ENCODE assay signal across 8 mouse cellular contexts in genomic region chr4:107737907-107738306, GRCm38 (mm10). TPM values are rescaled to one million over a fixed set of nuclear protein-coding genes. Genes with fewer than 3 reads are reported as not detected.
A peak's percentile ranks its signal among the peaks of the same experiment; 100 is the strongest.
DNase-seq lines count a peak whose midpoint lies in the region; ATAC-seq and TF ChIP-seq lines count a peak whose summit lies in the region.

No protein-coding gene starts in this region.

- ATAC-seq in heart, embryonic 14.5 days (ENCODE audit: insufficient number of reproducible peaks, insufficient read depth, low FRiP score, low read depth), result peak; percentile 46; the same call in 1 of the 2 replicates

- no peak overlapping the region for H3K27ac ChIP-seq in heart, embryonic 14.5 days (replicated peaks in 1 of 2; ENCODE audit: control insufficient read depth in 1 of 2, insufficient read depth in 1 of 2, low read depth in 2 of 2, low read length in 2 of 2)
- H3K27ac ChIP-seq in liver, adult 2 months (replicated peaks; ENCODE audit: insufficient read depth, low read depth, low read length), result no peak overlapping the region

- peaks cover 32% of the 10 kb centered on the region for H3K27me3 ChIP-seq in heart, embryonic 14.5 days (ENCODE audit: control insufficient read depth, insufficient read depth, low read length)
- no peaks in the 10 kb centered on the region for H3K27me3 ChIP-seq in liver, adult 2 months (ENCODE audit: control insufficient read depth, insufficient read depth, low read length)

- H3K9ac ChIP-seq in heart, embryonic 14.5 days (ENCODE audit: low read length), result no peak overlapping the region
- no peak overlapping the region for H3K9ac ChIP-seq in liver, adult 2 months (ENCODE audit: low read depth, low read length)

- no peaks in the 10 kb centered on the region for H3K79me2 ChIP-seq in liver, adult 2 months (ENCODE audit: control insufficient read depth, insufficient read depth, low read length)

- H3K4me3 ChIP-seq in heart, embryonic 14.5 days (ENCODE audit: control insufficient read depth in 1 of 2, insufficient read depth in 1 of 2, low read depth in 1 of 2, low read length in 2 of 2), result no peak overlapping the region
- no peak overlapping the region for H3K4me3 ChIP-seq in liver, adult 2 months (ENCODE audit: insufficient read depth, low read depth, low read length)

- TF ChIP-seq POLR2A in brain, embryonic 14.5 days (IDR thresholded peaks at IDR 0.05; ENCODE audit: borderline replicate concordance, extremely low read depth, insufficient read depth, insufficient read length, poor library complexity, severe bottlenecking), result no peak
- no peak for TF ChIP-seq POLR2A in liver, adult 2 months (IDR thresholded peaks at IDR 0.05; ENCODE audit: extremely low read depth, insufficient read depth, low read length)

- H3K4me1 ChIP-seq in heart, embryonic 14.5 days (ENCODE audit: control insufficient read depth in 2 of 2, insufficient read depth in 2 of 2, low read length in 2 of 2), result peaks cover 0 to 5% of the 10 kb centered on the region in 2 experiments; a peak in 1 of 4 replicates
- no peaks in the 10 kb centered on the region for H3K4me1 ChIP-seq in liver, adult 2 months (ENCODE audit: control insufficient read depth, insufficient read depth, low read length)

- no peaks in the 10 kb centered on the region for H3K36me3 ChIP-seq in heart, embryonic 14.5 days (ENCODE audit: control insufficient read depth, insufficient read depth, low read length)
- no peaks in the 10 kb centered on the region for H3K36me3 ChIP-seq in liver, adult 2 months (ENCODE audit: control insufficient read depth, insufficient read depth, low read length)

- no peak overlapping the region for H3K4me2 ChIP-seq in heart, embryonic 14.5 days (ENCODE audit: low read length)

- no peaks in the 10 kb centered on the region for H3K9me3 ChIP-seq in heart, embryonic 14.5 days (ENCODE audit: control insufficient read depth, low read length)

- WGBS in heart, embryonic 14.5 days, result 8% methylated on average over 6 of the region's 6 CpGs
- 6% methylated on average over 6 of the region's 6 CpGs for WGBS in liver, adult 2 months

- TF ChIP-seq CTCF in brain, embryonic 14.5 days (IDR thresholded peaks at IDR 0.05; ENCODE audit: borderline replicate concordance, extremely low read depth, insufficient read depth, insufficient read length), result peak; percentile 99
- TF ChIP-seq CTCF in liver, adult 2 months (IDR thresholded peaks at IDR 0.05; ENCODE audit: low read depth, low read length), result peak; percentile 98

- DNase-seq in CD4-positive helper T cell, adult 2 months (ENCODE audit: low read depth, low spot score), result peak; percentile 64
- peak; percentile 89 for DNase-seq in brain, embryonic 14.5 days (ENCODE audit: low read depth)
- DNase-seq in fibroblast of lung, adult 2 months (ENCODE audit: low read depth), result peak; percentile 29
- peak; percentile 86 for DNase-seq in kidney, postnatal 10 days
- DNase-seq in liver, adult 2 months (ENCODE audit: extremely low read depth, low read depth, low spot score), result peak; percentile 18
- DNase-seq in naive thymus-derived CD4-positive, alpha-beta T cell, adult 2 months (ENCODE audit: low read depth), result peak; percentile 81
- peak; percentile 74 to 93 for DNase-seq in spleen, postnatal 4 days (ENCODE audit: low spot score in 2 of 2)

RNA-seq across cellular contexts. Expression of gene Dmrtb1, which starts 53.9 kb away (rescaled TPM):
- polyA plus RNA-seq in brain, embryonic 14.5 days (2012; rRNA removed), result 61.0 and 82.4 TPM in 2 replicates
- not detected in 2 replicates for polyA plus RNA-seq in heart, embryonic 14.5 days (2014; fragmentation: Nextera tagmentation; extraction: Ambion mirVana)
- total RNA-seq in liver, adult 2 months (2014; rRNA removed), result not detected in 2 replicates
- polyA plus RNA-seq in liver, adult 2 months (2012; rRNA removed), result not detected in 2 replicates

Comparison
In these comparisons a context has a peak if more than half of its experiments do, and no peak if none do; other contexts are left out.
1. DNase-seq: peak in every context shown above with its lines; median percentile 89 in brain, embryonic 14.5 days; 86 in kidney, postnatal 10 days; 84 in spleen, postnatal 4 days; 81 in naive thymus-derived CD4-positive, alpha-beta T cell, adult 2 months; 64 in CD4-positive helper T cell, adult 2 months; 29 in fibroblast of lung, adult 2 months; 18 in liver, adult 2 months.
2. RNA of gene Dmrtb1, which starts 53.9 kb away (polyA plus RNA-seq): 61.0 to 82.4 TPM in brain, embryonic 14.5 days; not detected in heart, embryonic 14.5 days and not detected in liver, adult 2 months; every median in the first group is over 10 times any median in the second.